Mouse (Mus musculus) heart, adult 2 months (tissue): ENCODE results near the gene Cnnm2. TPM values are rescaled to one million over a fixed set of nuclear protein-coding genes. Genes with fewer than 3 reads are reported as not detected.

Experiments used
- DNase-seq, 2 experiments: peaks; one replicate each; pipeline ENCODE4 v3.0.0; 2021
- H3K27ac ChIP-seq: fragments of 200-600 bp; 2 replicates; pipeline ENCODE4 v1.8.1; 2022
- H3K27me3 ChIP-seq: fragments of 200-500 bp; 2 replicates; pipeline ENCODE4 v1.6.1; 2012; ENCODE audit warnings: mild to moderate bottlenecking, low read length, inconsistent platforms, mixed read lengths; ENCODE audit not compliant: control insufficient read depth, insufficient read depth
- H3K36me3 ChIP-seq: fragments of 200-500 bp; 2 replicates; pipeline ENCODE4 v1.6.1; 2012; ENCODE audit warnings: low read length, inconsistent platforms; ENCODE audit not compliant: control insufficient read depth, insufficient read depth
- H3K4me1 ChIP-seq: fragments of 200-500 bp; 2 replicates; pipeline ENCODE4 v1.6.1; 2011; ENCODE audit warnings: low read length; ENCODE audit not compliant: control insufficient read depth, insufficient read depth
- H3K4me3 ChIP-seq: fragments of 200-600 bp; 2 replicates; pipeline ENCODE4 v1.8.1; 2022
- H3K79me2 ChIP-seq: fragments of 200-500 bp; replicated peaks from 2 replicates; pipeline ENCODE4 v1.6.1; 2012; ENCODE audit warnings: mild to moderate bottlenecking, inconsistent platforms, low read length, moderate library complexity, mixed read lengths; ENCODE audit not compliant: control insufficient read depth, insufficient read depth
- H3K9ac ChIP-seq: fragments of 200-500 bp; 2 replicates; pipeline ENCODE4 v1.6.1; 2012; ENCODE audit warnings: low read depth, mild to moderate bottlenecking, control low read depth, inconsistent platforms, low read length, mixed read lengths
- CTCF ChIP-seq: fragments of 200-600 bp; IDR thresholded peaks from 2 replicates; pipeline ENCODE4 v1.8.1; 2022; ENCODE audit warnings: antibody characterized with exemption, mild to moderate bottlenecking, moderate library complexity
- EP300 ChIP-seq: fragments of 200-500 bp; IDR thresholded peaks from 2 replicates; pipeline ENCODE4 v1.6.1; 2011; ENCODE audit warnings: low read depth, low read length, control low read depth; ENCODE audit not compliant: insufficient read depth
- POLR2A ChIP-seq: fragments of 200-500 bp; IDR thresholded peaks from 2 replicates; pipeline ENCODE4 v1.6.1; 2011; ENCODE audit warnings: mild to moderate bottlenecking, low read depth, low read length, control low read depth; ENCODE audit not compliant: insufficient read depth
- WGBS: fragments of 180-500 bp; shearing (Covaris S2); methylation state at CpG from one replicate; pipeline ENCODE4 v1.1.7; 2018; 5-methylcytosine and 5-hydroxymethylcytosine counted together
- intact Hi-C: fragments of 180-260 bp; cut with DNase I; formaldehyde crosslinking; loops from one replicate; pipeline ENCODE4 v1.15.1; 2025
- polyA plus RNA-seq: library from polyadenylated mRNA; depleted of rRNA; stranded (reverse); fragments of >200 nt; gene quantifications from 2 replicates; pipeline ENCODE4 v1.2.3, GENCODE M21; 2012
- total RNA-seq, 2 experiments: library from RNA; stranded (reverse); gene quantifications; 2 replicates each; pipeline ENCODE4 v1.2.3; 2021

Cnnm2 gene
- total and polyA plus RNA-seq, 3 experiments: 5.4 to 7.3 (median 6.7) TPM

DNA sequence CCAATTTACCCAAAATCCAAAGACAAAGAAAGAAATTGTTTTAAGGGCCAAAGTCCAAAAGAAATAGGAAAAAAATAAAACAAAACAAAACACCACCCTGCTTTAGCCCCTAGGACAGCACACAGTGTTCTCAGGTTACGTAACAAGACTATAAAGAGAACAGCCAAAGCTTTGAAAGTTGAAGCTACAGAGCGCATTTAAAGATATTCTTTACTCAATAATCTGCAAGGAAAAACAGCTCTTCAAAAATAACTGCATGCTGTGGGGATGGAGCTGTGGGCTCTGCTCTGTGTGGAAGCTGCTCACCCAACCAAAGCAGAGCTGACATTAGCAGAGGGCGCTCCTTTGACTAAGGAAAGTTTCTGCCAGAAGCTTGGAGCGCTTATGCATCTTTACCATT is 147.6 kb downstream of the Cnnm2 start:
- TF ChIP-seq EP300 (no peak), CTCF (peak; percentile 25), POLR2A (peak; percentile 16; the same call in 1 of the 2 replicates)
- Histone ChIP-seq H3K79me2 (peaks cover 1% of the 10 kb centered on the region; the same call in 1 of the 2 replicates), H3K36me3 (peaks cover 11% of the 10 kb centered on the region), H3K27ac (peak overlapping the region; percentile 81), H3K4me3 (0 out of 2 replicates have a peak overlapping the region, but pooled peaks have one; percentile 9), H3K27me3 (no peaks in the 10 kb centered on the region), H3K9ac (no peak overlapping the region), H3K4me1 (peaks cover 6% of the 10 kb centered on the region)
- DNase-seq: peak; percentile 28 to 40
- intact Hi-C loops: no loop called here
- WGBS: 55% methylated on average over 4 of the region's 4 CpGs

DNA sequence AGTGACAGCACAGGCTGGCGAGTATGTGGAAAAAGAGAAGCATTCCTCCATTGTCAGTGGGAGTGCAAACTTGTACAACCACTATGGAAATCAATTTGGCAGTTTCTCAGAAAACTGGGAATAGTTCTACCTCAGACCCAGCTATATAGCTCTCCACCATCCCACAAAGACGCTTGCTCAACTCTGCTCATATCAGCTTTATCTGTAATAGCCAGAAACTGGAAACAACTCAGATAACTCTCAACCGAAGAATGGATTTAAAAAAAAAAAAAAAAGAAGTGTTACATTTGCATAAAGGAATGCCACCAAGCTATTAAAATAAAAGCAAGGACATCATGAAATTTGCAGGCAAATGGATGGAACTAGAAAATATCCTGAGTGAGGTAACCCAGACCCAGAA is 150.1 kb downstream of the Cnnm2 start:
- no peak for TF ChIP-seq EP300
- no peak for TF ChIP-seq CTCF
- no peak for TF ChIP-seq POLR2A
- Histone ChIP-seq H3K9ac (no peak overlapping the region), H3K36me3 (peaks cover 9% of the 10 kb centered on the region), H3K27me3 (no peaks in the 10 kb centered on the region), H3K27ac (no peak overlapping the region), H3K4me1 (peaks cover 6% of the 10 kb centered on the region), H3K4me3 (no peak overlapping the region), H3K79me2 (0 out of 2 replicates have a peak, but pooled peaks cover 1% of the 10 kb centered on the region)
- intact Hi-C loops: no loop called here
- 66% methylated on average over 3 of the region's 3 CpGs for WGBS
- DNase-seq: no peak

DNA sequence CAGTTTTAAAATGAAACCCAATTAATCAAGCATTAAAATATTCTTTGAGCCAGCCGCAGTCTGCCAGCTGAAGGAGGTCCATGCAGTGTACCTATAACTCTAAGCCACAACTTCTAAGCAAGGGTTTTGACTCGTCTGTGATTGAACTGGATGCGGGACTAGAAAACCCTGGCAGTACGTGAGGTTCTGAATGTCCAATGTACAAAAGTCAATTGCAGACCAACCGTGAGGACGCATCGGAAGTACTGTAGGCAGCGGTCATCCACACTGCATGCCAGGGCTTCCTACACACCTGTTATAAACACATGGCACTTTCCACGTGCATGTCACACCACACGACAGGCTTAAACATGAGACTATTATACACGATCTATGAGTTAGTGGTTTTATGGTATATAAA is 152.2 kb downstream of the Cnnm2 start:
- intact Hi-C loops: no loop called here
- Histone ChIP-seq H3K27me3 (no peaks in the 10 kb centered on the region), H3K4me1 (peaks cover 3% of the 10 kb centered on the region), H3K27ac (no peak overlapping the region), H3K79me2 (no peaks in the 10 kb centered on the region), H3K9ac (no peak overlapping the region), H3K4me3 (no peak overlapping the region), H3K36me3 (peaks cover 7% of the 10 kb centered on the region)
- no peak for DNase-seq
- WGBS: 94% methylated on average over 11 of the region's 11 CpGs
- TF ChIP-seq CTCF (no peak), EP300 (no peak), POLR2A (no peak)

DNA sequence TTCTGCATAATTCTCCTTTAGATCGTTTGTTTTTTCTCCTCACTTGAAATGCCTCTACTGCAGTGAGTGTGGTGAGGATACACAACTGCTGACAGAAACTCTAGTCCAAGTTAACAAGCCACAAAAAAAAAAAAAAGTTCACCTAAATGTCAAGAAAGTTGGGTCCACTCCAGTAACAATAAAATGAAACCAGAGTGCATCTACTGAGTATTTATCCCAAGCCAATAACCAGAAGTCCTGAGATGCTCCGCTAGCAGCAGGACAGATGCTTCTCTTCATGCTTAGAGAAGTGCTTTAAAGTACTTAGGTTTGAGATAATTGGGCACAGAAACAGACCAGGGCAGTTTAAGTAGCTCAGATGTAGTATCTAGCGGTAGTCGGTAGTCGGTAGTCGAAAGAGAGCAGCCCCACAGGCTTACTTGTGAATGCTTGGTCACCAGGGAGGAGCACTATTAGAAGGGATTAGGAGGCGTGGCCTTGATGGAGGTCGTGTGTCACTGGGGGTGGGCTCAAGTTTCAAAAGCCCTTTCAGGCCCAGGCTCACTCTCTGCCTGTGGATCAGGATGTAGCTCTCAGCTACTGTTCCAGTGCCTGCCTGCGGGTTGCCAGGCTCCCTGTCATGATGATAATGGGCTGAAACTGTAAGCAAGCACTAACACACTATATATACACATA is 154.1 kb downstream of the Cnnm2 start:
- Histone ChIP-seq H3K27ac (peak overlapping the region; percentile 24), H3K4me1 (no peaks in the 10 kb centered on the region; the same call in 1 of the 2 replicates), H3K27me3 (no peaks in the 10 kb centered on the region), H3K4me3 (no peak overlapping the region), H3K36me3 (peaks cover 5% of the 10 kb centered on the region; the same call in 1 of the 2 replicates), H3K79me2 (no peaks in the 10 kb centered on the region), H3K9ac (no peak overlapping the region)
- TF ChIP-seq POLR2A (no peak), CTCF (no peak), EP300 (no peak)
- 56% methylated on average over 9 of the region's 9 CpGs for WGBS
- no peak for DNase-seq
- intact Hi-C loops: loop anchor here (5.0 kb wide), 1 partner anchor 42 kb away; no protein-coding TSS in a partner anchor

DNA sequence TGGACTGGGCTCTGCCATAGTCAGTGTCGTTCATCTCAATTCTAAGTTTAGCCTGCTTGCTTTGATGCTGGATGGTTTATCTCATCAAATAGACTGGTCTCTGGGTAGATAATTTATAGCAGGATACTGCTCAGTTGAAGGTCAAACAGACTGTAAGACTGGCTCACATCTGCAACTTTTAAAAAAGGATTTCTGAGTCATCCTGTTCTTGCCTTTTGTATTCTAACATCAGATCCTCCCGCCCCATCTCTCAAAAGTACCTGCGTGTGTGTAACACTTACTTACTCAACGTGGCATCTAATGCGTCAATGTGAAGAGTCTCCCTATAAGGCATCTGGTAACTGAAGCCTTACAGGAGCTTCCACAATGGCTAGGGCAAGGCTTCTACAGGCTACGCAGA is 159.2 kb downstream of the Cnnm2 start:
- Histone ChIP-seq H3K79me2 (no peaks in the 10 kb centered on the region), H3K4me1 (no peaks in the 10 kb centered on the region), H3K27me3 (no peaks in the 10 kb centered on the region), H3K27ac (no peak overlapping the region), H3K9ac (no peak overlapping the region), H3K4me3 (no peak overlapping the region), H3K36me3 (peaks cover 7% of the 10 kb centered on the region; the same call in 1 of the 2 replicates)
- intact Hi-C loops: no loop called here
- TF ChIP-seq EP300: no peak
- DNase-seq: no peak
- WGBS: 67% methylated on average over 6 of the region's 6 CpGs

DNA sequence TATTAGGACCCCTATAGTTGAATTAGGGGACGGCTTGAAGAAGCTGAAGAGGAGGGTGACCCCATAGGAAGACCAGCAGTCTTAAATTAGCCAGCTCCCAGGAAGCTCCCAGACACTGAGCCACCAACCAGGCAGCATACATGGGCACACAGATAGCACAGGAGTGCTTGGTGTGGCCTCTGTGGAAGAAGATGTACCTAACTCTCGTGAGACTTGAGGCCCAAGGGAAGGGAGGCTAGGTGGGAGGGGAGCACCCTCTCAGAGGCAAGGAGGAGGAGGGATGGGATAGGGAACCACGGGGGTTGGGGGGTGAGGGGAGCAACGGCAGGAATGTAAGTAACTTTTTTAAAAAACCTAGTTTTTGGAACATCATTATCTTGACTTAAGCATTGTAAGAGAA is 165.0 kb downstream of the Cnnm2 start:
- H3K36me3 ChIP-seq: peaks cover 14% of the 10 kb centered on the region
- no peak for DNase-seq
- TF ChIP-seq EP300: no peak
- no peak for TF ChIP-seq POLR2A
- TF ChIP-seq CTCF: no peak
- H3K4me3 ChIP-seq: no peak overlapping the region
- H3K27me3 ChIP-seq: no peaks in the 10 kb centered on the region
- no peak overlapping the region for H3K9ac ChIP-seq
- H3K27ac ChIP-seq: peak overlapping the region; percentile 15; the same call in 1 of the 2 replicates
- intact Hi-C loops: no loop called here
- peaks cover 8% of the 10 kb centered on the region for H3K4me1 ChIP-seq
- WGBS: 40% methylated on average over 4 of the region's 4 CpGs
- H3K79me2 ChIP-seq: no peaks in the 10 kb centered on the region
